Comparison of ENCODE assay signal across 9 mouse cellular contexts in genomic region chr9:68956938-68957573, GRCm38 (mm10).
DNase-seq lines count a peak whose midpoint lies in the region; ATAC-seq lines count a peak whose summit lies in the region.
"Had no signal": no experiment of that assay in that cellular context is flagged by ENCODE, and none has a peak within 500 bp of the region (broad histone marks: within the 10 kb centered on the region; RNA-seq: fewer than 3 reads in every experiment).

No protein-coding gene starts in this region.

- H3K4me2 ChIP-seq in forebrain, embryonic 11.5 days (ENCODE audit: low read depth, low read length, severe bottlenecking) = no peak overlapping the region
- H3K4me2 ChIP-seq in forebrain, embryonic 16.5 days (ENCODE audit: low read length) = no peak overlapping the region

- intact Hi-C loops in gastrocnemius, postnatal 14 days (cut with DNase I; ENCODE audit: low total_unique reads) = loop anchor here (10.0 kb wide), 1 partner anchor 338 kb away; no protein-coding TSS in a partner anchor

- no peaks in the 10 kb centered on the region for H3K4me1 ChIP-seq in forebrain, embryonic 11.5 days (replicated peaks; ENCODE audit: control insufficient read depth, insufficient read depth, low read length)
- peaks cover 4% of the 10 kb centered on the region for H3K4me1 ChIP-seq in forebrain, embryonic 16.5 days (replicated peaks; ENCODE audit: control insufficient read depth, insufficient read depth, low read length)

- H3K4me3 ChIP-seq in forebrain, embryonic 11.5 days (ENCODE audit: low read depth, low read length) = no peak overlapping the region
- H3K4me3 ChIP-seq in forebrain, embryonic 16.5 days (replicated peaks; ENCODE audit: low read length) = no peak overlapping the region
- H3K4me3 ChIP-seq: myocyte had no signal

- H3K9me3 ChIP-seq in forebrain, embryonic 11.5 days (ENCODE audit: control insufficient read depth, low read length) = no peaks in the 10 kb centered on the region
- H3K9me3 ChIP-seq in forebrain, embryonic 16.5 days (ENCODE audit: control insufficient read depth, low read length) = no peaks in the 10 kb centered on the region

- H3K27ac ChIP-seq in forebrain, embryonic 11.5 days (ENCODE audit: low read depth, low read length) = no peak overlapping the region
- H3K27ac ChIP-seq in forebrain, embryonic 16.5 days (ENCODE audit: low read length) = no peak overlapping the region

- DNase-seq in forebrain, embryonic 11.5 days (ENCODE audit: low spot score) = peak; percentile 65
- DNase-seq in monocyte, adult 2 months (ENCODE audit: low read depth in 1 of 2, low spot score in 2 of 2) = peak; percentile 3 to 10
- peak; percentile 2 for DNase-seq in c-Kit-positive CD71-positive TER-119-negative erythroid progenitor cells, embryonic 14.5 days (ENCODE audit: low read depth)
- peak; percentile 61 for DNase-seq in gastrocnemius, postnatal 14 days
- peak; percentile 50 to 54 for DNase-seq in lung, adult 18-20 months
- DNase-seq in spleen, postnatal 36 days (ENCODE audit: low spot score in 2 of 2) = peak; percentile 26 to 27

- H3K36me3 ChIP-seq in forebrain, embryonic 11.5 days (ENCODE audit: control insufficient read depth, insufficient read depth, low read length) = no peaks in the 10 kb centered on the region
- no peaks in the 10 kb centered on the region for H3K36me3 ChIP-seq in forebrain, embryonic 16.5 days (ENCODE audit: control insufficient read depth, insufficient read depth)

- no peak for ATAC-seq in forebrain, embryonic 11.5 days (replicated peaks; ENCODE audit: low FRiP score)
- ATAC-seq in forebrain, embryonic 16.5 days = no peak
- ATAC-seq in monocyte, adult 5-6 weeks (replicated peaks; ENCODE audit: insufficient number of reproducible peaks, low FRiP score, low TSS enrichment, poor library complexity, severe bottlenecking) = no peak

- H3K27me3 ChIP-seq in forebrain, embryonic 11.5 days (ENCODE audit: control insufficient read depth, insufficient read depth, low read length) = no peaks in the 10 kb centered on the region
- no peaks in the 10 kb centered on the region for H3K27me3 ChIP-seq in forebrain, embryonic 16.5 days (replicated peaks; ENCODE audit: control insufficient read depth, insufficient read depth, low read length)

- no peak overlapping the region for H3K9ac ChIP-seq in forebrain, embryonic 11.5 days (ENCODE audit: low read length)
- no peak overlapping the region for H3K9ac ChIP-seq in forebrain, embryonic 16.5 days (replicated peaks; ENCODE audit: low read depth, low read length)

- 64% methylated on average over 5 of the region's 5 CpGs for WGBS in forebrain, embryonic 11.5 days
- WGBS in forebrain, embryonic 16.5 days = 58% methylated on average over 5 of the region's 5 CpGs

Comparison
In these comparisons a context has a peak if more than half of its experiments do, and no peak if none do; other contexts are left out.
1. DNase-seq: peak in every context shown above with its lines; median percentile 65 in forebrain, embryonic 11.5 days; 61 in gastrocnemius, postnatal 14 days; 52 in lung, adult 18-20 months; 26 in spleen, postnatal 36 days; 6 in monocyte, adult 2 months; 2 in c-Kit-positive CD71-positive TER-119-negative erythroid progenitor cells, embryonic 14.5 days.